Mouse (Mus musculus) left cerebral cortex, postnatal 36 days (tissue): ENCODE data around the gene Ttc21b. TPM values are rescaled to one million over a fixed set of nuclear protein-coding genes. Genes with fewer than 3 reads are reported as not detected.

Experiments
- DNase-seq, 2 experiments: peaks; one replicate each; pipeline ENCODE4 v3.0.0; 2021 to 2022; ENCODE audit warnings: low spot score in 2 of 2, mixed read lengths in 1 of 2
- intact Hi-C: fragments of 180-260 bp; cut with DNase I; formaldehyde crosslinking; loops from one replicate; pipeline ENCODE4 v1.15.1; 2025
- total RNA-seq, 2 experiments: library from RNA; stranded (reverse); gene quantifications; 2 replicates each; pipeline ENCODE4 v1.2.3; 2021

Ttc21b gene
- total RNA-seq, 2 experiments from 2014 or later: 7.9 to 12.6 TPM

DNA sequence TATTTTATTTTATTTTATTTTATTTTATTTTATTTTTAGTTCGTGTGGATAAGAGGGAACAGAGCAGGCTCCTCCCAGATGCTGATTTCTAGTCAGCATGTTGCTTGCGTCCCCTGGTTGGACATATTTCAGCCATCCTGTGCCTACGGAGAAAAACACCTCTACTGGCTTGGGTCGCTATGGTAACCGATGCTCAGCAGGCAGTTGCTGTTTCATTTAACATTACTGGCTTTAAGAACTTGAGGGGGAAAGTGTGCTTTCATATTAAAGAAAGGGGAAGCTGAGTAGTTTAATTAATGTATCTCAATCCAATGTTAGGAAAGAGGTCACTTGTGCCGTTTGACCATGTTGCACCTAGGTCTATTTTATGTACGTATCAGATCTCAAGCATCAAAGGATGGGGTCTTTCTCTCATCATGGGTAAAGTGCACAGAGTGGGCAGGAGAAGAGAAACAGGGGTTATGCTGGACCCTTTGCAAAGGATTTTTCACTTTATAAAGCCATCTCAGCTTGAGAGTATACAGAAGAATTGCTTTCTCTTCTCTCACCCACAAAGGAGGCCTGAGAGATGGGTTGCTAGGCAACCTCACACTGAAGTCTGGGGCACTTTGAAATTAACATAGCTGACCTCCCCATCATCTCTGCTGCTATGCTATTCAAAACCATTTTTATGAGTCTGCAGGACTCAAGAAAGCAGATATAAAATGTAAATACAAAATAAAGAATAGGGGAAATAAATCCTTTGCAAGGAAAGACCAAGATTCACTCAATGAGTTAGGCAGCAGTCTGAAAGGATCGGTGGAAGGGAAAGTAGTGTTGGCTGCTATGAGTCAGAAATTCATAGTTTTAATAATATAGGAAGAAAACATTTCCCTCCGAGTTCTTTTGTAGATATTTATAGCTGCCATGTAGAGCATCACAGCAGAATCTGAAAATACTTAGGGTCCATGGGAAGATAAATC is 78.2 kb downstream of the Ttc21b start:
- intact Hi-C loops: no loop called here
- no peak for DNase-seq

GRCm38 (mm10) chr2:66177017-66177416 is 79.4 kb downstream of the Ttc21b start:
- DNase-seq: no peak
- intact Hi-C loops: no loop called here

DNA sequence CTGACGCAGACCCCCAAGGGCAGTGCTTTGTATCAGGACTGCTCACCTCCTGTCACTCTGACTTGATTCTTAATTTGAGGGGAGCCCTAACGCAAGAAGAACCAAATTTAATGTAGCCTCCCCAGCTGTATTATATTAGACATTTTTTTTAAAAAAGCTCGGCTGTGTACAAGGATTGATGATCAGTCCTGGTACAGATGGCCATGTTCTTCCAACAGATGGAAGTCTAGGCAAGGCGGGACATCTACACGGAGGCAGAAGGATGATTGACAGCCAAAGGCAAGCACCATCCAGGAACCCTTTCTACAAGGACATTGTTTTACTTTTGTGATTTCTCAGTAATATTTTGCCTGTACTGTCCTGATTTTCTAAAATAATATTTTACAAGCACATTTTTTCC is 83.3 kb downstream of the Ttc21b start:
- DNase-seq: no peak
- intact Hi-C loops: no loop called here

DNA sequence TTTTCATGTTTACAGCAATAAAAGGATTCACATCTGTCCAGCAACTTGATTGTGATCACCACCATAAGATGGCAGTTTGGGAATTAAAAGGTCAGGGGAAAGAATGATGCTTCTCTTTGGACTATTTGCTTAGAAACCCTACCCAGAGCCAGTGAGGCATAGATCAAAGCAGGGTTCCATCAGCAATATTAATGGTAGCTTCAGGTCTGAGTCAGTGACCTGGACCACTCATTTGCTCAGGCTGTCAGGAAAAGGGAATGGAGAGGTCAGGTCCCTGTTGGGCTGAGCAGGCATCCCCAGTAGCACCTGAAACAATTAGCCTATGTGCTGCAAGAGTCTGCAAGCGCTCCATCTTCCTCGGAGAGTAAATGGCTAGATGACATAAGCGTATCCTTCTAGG is 84.8 kb downstream of the Ttc21b start:
- no peak for DNase-seq
- intact Hi-C loops: no loop called here

DNA sequence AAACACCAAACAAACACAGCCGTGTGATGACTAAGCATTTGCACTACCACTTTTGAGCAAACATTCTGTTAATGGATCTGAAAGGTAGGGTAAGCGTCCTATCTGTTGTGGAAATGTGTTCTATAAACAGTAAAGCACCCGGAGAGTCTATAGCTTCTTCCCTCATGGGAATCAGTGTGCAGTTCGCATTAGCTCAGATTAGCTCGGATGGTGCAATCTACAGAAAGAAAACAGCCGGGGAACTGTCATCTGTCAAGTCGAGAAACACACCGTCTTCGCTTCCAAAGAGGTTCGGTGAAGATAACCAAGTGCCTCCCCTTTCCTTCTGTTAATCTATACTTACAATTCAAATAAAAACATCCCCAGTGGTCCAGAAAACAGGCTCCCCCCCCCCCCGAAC is 85.7 kb downstream of the Ttc21b start:
- intact Hi-C loops: no loop called here
- no peak for DNase-seq

- DNase-seq: no peak
- intact Hi-C loops: no loop called here
These were observed 91.4 kb downstream of the Ttc21b start for GRCm38 (mm10) chr2:66165025-66165424.

DNA sequence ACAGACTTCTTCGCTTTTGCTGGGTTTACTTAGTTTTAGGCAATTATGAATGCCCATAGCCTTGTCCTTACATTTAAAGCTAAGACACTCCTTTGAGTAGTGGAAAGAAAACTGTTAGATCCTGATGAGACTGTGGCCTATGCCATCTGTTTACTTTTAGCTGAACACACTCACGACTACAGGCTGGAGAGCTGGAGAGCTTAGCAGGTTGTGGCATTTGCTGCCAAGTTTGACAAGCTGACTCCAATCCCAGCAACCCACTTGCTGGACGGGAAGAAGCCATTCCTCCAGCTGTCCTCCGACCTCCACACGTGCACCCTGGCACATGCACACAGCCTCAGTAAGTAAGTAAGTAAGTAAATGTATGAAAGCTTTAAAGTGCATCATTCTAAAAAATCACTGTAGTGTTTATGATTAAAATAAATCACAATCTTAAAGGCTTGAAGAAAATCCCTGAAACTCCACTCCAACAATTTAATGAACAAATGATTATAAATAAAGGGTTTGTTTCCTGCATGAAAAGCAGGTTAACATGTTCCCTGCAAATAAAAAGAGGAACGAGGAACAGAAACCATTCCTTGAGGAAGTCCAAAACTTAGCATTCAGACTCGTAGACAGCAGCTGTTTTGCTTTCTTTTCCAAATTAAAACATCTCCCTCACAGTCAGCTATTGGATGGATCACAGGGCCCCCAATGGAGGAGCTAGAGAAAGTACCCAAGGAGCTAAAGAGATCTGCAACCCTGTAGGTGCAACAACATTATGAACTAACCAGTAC is 98.1 kb downstream of the Ttc21b start:
- intact Hi-C loops: no loop called here
- DNase-seq: no peak

DNA sequence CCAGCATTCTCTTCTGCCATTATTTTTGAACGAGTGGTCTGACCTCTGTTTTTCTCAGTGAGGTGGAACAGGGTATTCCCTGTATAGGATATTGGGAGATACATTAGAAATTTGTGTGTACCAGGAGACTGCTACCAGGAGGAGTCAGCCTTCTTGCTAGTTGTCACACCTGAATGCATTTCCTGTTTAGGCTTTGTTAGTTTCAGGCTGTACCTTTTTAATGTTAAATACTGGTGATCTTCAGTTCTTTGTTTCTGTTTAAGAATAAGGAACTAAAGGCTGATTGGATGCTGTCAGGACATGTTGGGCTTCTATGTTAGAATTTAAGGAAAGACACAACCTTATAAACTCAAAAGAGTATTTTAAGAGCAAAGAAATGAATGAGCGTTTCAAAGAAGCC is 105.0 kb downstream of the Ttc21b start:
- no peak for DNase-seq
- intact Hi-C loops: no loop called here

- DNase-seq: no peak
- intact Hi-C loops: no loop called here
These were observed 105.9 kb downstream of the Ttc21b start for GRCm38 (mm10) chr2:66150531-66150930.

- no peak for DNase-seq
- intact Hi-C loops: no loop called here
These were observed 107.7 kb downstream of the Ttc21b start for GRCm38 (mm10) chr2:66148654-66149230.

DNA sequence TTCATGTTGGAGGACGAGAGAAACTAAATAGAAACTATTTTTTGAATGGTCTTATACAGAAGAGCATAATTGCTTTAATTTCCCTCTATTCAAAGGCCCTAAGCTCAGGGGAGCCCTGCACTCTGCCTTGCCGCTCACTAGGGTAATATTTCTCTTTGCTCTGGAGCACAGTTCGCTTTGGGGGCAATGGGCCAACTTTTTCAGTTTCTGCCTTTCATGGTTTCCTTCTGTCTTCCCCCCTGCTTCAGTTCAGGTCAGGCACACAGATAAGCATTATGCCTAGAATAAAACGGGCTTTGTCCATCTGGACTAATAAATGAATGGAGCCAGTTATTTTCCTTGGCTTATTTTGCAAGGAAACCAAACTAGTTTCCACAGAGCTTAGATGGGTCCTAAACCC is 109.9 kb downstream of the Ttc21b start:
- DNase-seq: no peak
- intact Hi-C loops: no loop called here

GRCm38 (mm10) chr2:66144770-66145169 is 111.6 kb downstream of the Ttc21b start:
- no peak for DNase-seq
- intact Hi-C loops: no loop called here

- intact Hi-C loops: no loop called here
- DNase-seq: no peak
These were observed 113.1 kb downstream of the Ttc21b start for GRCm38 (mm10) chr2:66143284-66143683.

GRCm38 (mm10) chr2:66142711-66143110 is 113.7 kb downstream of the Ttc21b start:
- no peak for DNase-seq
- intact Hi-C loops: no loop called here

DNA sequence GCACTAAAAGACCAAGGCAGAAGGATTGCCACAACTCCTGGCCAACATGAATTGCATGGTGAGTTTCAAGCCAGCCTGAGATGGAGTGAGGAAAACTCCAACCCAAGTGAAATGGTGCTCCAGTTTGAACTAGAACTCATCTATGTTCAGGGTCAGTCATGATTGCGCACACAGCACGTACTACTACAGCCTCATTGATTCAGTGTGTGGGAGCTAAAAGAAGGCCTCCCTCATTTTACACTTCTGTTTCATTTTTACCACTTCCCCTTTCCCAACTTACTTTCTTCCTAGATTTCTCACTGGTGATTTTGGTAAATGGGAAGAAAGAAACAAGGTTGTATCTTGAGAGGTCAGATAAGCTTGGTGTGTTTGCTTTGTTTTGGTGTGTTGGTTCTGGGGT is 114.1 kb downstream of the Ttc21b start:
- intact Hi-C loops: no loop called here
- no peak for DNase-seq

GRCm38 (mm10) chr2:66140246-66140645 is 116.2 kb downstream of the Ttc21b start:
- DNase-seq: no peak
- intact Hi-C loops: no loop called here

Other genes with a start within 250 kb of the Ttc21b start
- 1 to 10 TPM in 1 of 2 experiments, under 1 TPM in 1; 0.99 to 1.9 TPM for gene Galnt3, start 131.6 kb downstream of the Ttc21b start, total RNA-seq
- 100 to 1,000 TPM; 110 to 120 TPM for gene Scn1a, start 184.2 kb upstream of the Ttc21b start, total RNA-seq